Mouse (Mus musculus) small intestine, adult 10 weeks (tissue): ENCODE measurements around the gene Gm21885. TPM values are rescaled to one million over a fixed set of nuclear protein-coding genes. Genes with fewer than 3 reads are reported as not detected.

Experiments used
- polyA plus RNA-seq: library from polyadenylated mRNA; stranded (reverse); fragments of 350-450 nt; fragmentation: Illumina TruSeq; extraction: RNeasy Lipid Tissue Mini Kit (QIAGEN cat#74804); gene quantifications from one replicate; pipeline ENCODE4 v1.2.3, GENCODE M21; 2014; ENCODE audit warnings: low replicate concordance

Gene Gm21885
- polyA plus RNA-seq = 36.0 TPM

GRCm38 (mm10) chr11:94281199-94282181 is at the start of gene Gm21885:
Gene Gm21885 (plus strand): TSS chr11:94281873.

GRCm38 (mm10) chr11:94245955-94246788 is 35.5 kb upstream of the Gm21885 start, which contains the start of gene Wfikkn2:
Gene Wfikkn2 (minus strand): TSS chr11:94246005.

GRCm38 (mm10) chr11:94321931-94322400 is 40.3 kb downstream of the Gm21885 start, which contains the start of gene Luc7l3:
Gene Luc7l3 (minus strand): TSS chr11:94321988.

GRCm38 (mm10) chr11:94327693-94328643 is 46.3 kb downstream of the Gm21885 start, which contains the start of gene Ankrd40:
Gene Ankrd40 (plus strand): TSS chr11:94328001.

Other genes with a start within 250 kb of the Gm21885 start
- gene Tob1, start 70.4 kb upstream of the Gm21885 start, polyA plus RNA-seq = 476 TPM
- gene Wfikkn2, start 35.9 kb upstream of the Gm21885 start, polyA plus RNA-seq = not detected
- 291 TPM for gene Luc7l3, start 40.1 kb downstream of the Gm21885 start, polyA plus RNA-seq
- 53.3 TPM for gene Ankrd40, start 46.1 kb downstream of the Gm21885 start, polyA plus RNA-seq
- gene Abcc3, start 111.1 kb downstream of the Gm21885 start, polyA plus RNA-seq = 7.3 TPM
- gene Cacna1g, start 192.3 kb downstream of the Gm21885 start, polyA plus RNA-seq = not detected
- gene Spata20, start 204.3 kb downstream of the Gm21885 start, polyA plus RNA-seq = not detected
- 0.22 TPM for gene Epn3, start 218.1 kb downstream of the Gm21885 start, polyA plus RNA-seq
- gene Mycbpap, start 239.9 kb downstream of the Gm21885 start, polyA plus RNA-seq = 1.2 TPM